Mouse (Mus musculus) MEL (cell line): ENCODE measurements around the gene Kctd11.

Source experiments
- JUND ChIP-seq: IDR thresholded peaks from 2 replicates; pipeline ENCODE4 v1.6.1; 2011; ENCODE audit warnings: low read depth, mild to moderate bottlenecking, improper control_type of control experiment, low read length
- MXI1 ChIP-seq: IDR thresholded peaks from 2 replicates; pipeline ENCODE4 v1.6.1; 2011; ENCODE audit warnings: mild to moderate bottlenecking, low read depth, low read length, improper control_type of control experiment
- POLR2AphosphoS2 ChIP-seq: IDR thresholded peaks from 2 replicates; pipeline ENCODE4 v1.6.1; 2011; ENCODE audit warnings: low read length, improper control_type of control experiment
- USF1 ChIP-seq: IDR thresholded peaks from 2 replicates; pipeline ENCODE4 v1.6.1; 2014; ENCODE audit warnings: low read depth, mild to moderate bottlenecking, inconsistent platforms, low read length, improper control_type of control experiment, moderate library complexity

DNA sequence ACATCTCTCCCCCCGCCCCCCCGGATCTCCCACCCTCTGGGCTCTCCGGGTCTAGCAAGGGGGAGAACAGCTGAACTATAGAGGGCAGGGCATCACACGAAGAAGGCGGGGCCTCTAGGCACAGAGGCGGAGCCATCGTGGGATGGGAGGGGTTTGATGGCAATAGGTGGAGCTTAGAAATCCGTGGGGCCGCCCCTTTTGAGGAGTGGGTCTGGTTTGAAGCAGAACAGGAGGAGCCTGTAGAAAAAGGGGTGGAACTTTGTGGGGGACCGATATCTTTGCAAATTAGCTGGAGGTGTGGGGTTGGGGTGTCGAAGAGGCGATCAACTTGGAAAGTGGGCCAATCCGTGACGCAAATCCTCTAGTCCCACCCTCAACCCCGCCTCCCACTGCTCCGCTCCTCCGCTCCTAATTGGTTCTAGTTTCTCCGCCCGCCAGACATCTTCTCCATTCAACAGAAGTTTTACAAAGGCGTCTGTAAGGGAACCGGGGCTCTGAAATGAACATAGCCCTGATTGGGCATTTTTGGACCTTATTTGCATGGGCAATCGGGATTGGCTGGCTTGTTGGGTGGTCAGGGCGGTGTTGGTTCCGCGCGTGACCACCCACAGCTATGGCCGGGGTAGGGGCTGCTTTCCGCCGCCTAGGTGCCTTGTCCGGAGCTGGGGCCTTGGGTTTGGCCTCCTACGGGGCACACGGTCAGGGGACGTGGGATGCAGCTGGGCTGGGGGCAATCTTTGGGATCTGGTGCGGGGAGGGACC is 43.1 kb downstream of the Kctd11 start, which contains the start of gene Tmem256:
- peak; percentile 78 for TF ChIP-seq USF1
- no peak for TF ChIP-seq JUND
- peak; percentile 59 for TF ChIP-seq MXI1
- TF ChIP-seq POLR2AphosphoS2 = peak; percentile 56; the same call in 1 of the 2 replicates
